13 mouse cellular contexts compared by ENCODE assay signal in genomic region chr5:106386621-106387020, GRCm38 (mm10).
"Had no signal": no experiment of that assay in that cellular context is flagged by ENCODE, and none has a peak within 500 bp of the region (broad histone marks: within the 10 kb centered on the region; RNA-seq: fewer than 3 reads in every experiment).

No protein-coding gene starts in this region.

- H3K27ac ChIP-seq: kidney, embryonic 15.5 days; left cerebral cortex, adult 2 months; limb, embryonic 10.5 days; liver, embryonic 15.5 days had no signal

- H3K9ac ChIP-seq: kidney, embryonic 15.5 days; liver, embryonic 15.5 days had no signal

- H3K4me3 ChIP-seq: kidney, embryonic 15.5 days; left cerebral cortex, adult 2 months; limb, embryonic 10.5 days; liver, embryonic 15.5 days had no signal

- H3K27me3 ChIP-seq: kidney, embryonic 15.5 days; liver, embryonic 15.5 days had no signal

- H3K9me3 ChIP-seq: kidney, embryonic 15.5 days; limb, embryonic 10.5 days; liver, embryonic 15.5 days had no signal

- H3K4me1 ChIP-seq: limb, embryonic 10.5 days; liver, embryonic 15.5 days had no signal

- ATAC-seq: lung, postnatal 0 days had no signal

- H3K36me3 ChIP-seq: kidney, embryonic 15.5 days; limb, embryonic 10.5 days; liver, embryonic 15.5 days had no signal

- H3K4me2 ChIP-seq: kidney, embryonic 15.5 days; liver, embryonic 11.5 days; liver, embryonic 15.5 days had no signal

- DNase-seq: kidney, adult 2 months; kidney, postnatal 14 days; lung, adult 2 months; lung, postnatal 36 days; right cerebral cortex, adult 18-20 months; right cerebral cortex, postnatal 25 days; thymus, postnatal 36 days had no signal
